Mouse (Mus musculus) thymus, adult 2 months (tissue): Measurements from ENCODE around the gene Selenoo. TPM values are rescaled to one million over a fixed set of nuclear protein-coding genes. Genes with fewer than 3 reads are reported as not detected.

ENCODE experiments used
- DNase-seq: peaks from one replicate; pipeline ENCODE4 v3.0.0; 2021
- H3K27ac ChIP-seq: fragments of 200-500 bp; 2 replicates; pipeline ENCODE4 v1.5.1; 2012; ENCODE audit warnings: low read length, control low read depth; ENCODE audit not compliant: control insufficient read depth, insufficient read depth
- H3K27me3 ChIP-seq: fragments of 200-500 bp; 2 replicates; pipeline ENCODE4 v1.6.1; 2012; ENCODE audit warnings: mild to moderate bottlenecking, low read length, moderate library complexity, mixed read lengths; ENCODE audit not compliant: control insufficient read depth, insufficient read depth
- H3K36me3 ChIP-seq: fragments of 200-500 bp; 2 replicates; pipeline ENCODE4 v1.6.1; 2012; ENCODE audit warnings: mild to moderate bottlenecking, low read length, moderate library complexity; ENCODE audit not compliant: control insufficient read depth, insufficient read depth
- H3K4me1 ChIP-seq: fragments of 200-500 bp; replicated peaks from 2 replicates; pipeline ENCODE4 v1.6.1; 2012; ENCODE audit warnings: low read length; ENCODE audit not compliant: control insufficient read depth, insufficient read depth
- H3K4me3 ChIP-seq: fragments of 200-500 bp; 2 replicates; pipeline ENCODE4 v1.5.1; 2012; ENCODE audit warnings: mild to moderate bottlenecking, low read length, control low read depth, moderate library complexity; ENCODE audit not compliant: control insufficient read depth, insufficient read depth
- CTCF ChIP-seq: fragments of 200-500 bp; IDR thresholded peaks from 2 replicates; pipeline ENCODE4 v1.5.1; 2012; ENCODE audit warnings: mild to moderate bottlenecking, control low read depth, low read length, moderate library complexity, borderline replicate concordance; ENCODE audit not compliant: control insufficient read depth, poor library complexity, insufficient read depth; ENCODE audit errors: extremely low read depth
- POLR2A ChIP-seq: fragments of 200-500 bp; IDR thresholded peaks from 2 replicates; pipeline ENCODE4 v1.6.1; 2012; ENCODE audit warnings: mild to moderate bottlenecking, low read length, control low read depth, moderate library complexity; ENCODE audit not compliant: control insufficient read depth, poor library complexity, insufficient read depth; ENCODE audit errors: extremely low read depth
- WGBS: fragments of 180-500 bp; shearing (Covaris S2); methylation state at CpG from one replicate; pipeline ENCODE4 v1.1.7; 2018; 5-methylcytosine and 5-hydroxymethylcytosine counted together
- polyA plus RNA-seq: library from polyadenylated mRNA; depleted of rRNA; stranded (reverse); fragments of >200 nt; gene quantifications from 2 replicates; pipeline ENCODE4 v1.2.3, GENCODE M21; 2012

Selenoo gene
- polyA plus RNA-seq, 1 experiment, result 62.4 TPM

DNA sequence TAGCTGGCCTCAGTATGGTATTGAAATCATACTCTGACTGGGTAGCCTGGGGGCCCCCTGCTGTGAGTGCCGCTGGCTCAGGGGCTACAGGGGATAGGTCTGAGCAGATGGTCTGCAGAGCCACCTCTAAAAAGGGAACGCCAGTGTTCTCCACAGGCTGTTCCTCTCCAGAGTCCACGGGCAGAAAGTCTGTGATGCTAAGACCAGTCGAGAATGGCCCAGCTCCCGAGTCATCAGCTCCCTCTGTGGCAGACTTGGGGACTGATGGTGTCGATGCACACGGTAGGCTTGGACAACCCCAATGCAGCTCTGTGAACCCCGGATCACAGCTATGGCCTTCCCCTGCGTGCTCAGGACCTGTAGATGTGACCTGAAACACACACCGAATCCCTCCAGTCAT, 15.0 kb downstream of the Selenoo start:
- H3K4me1 ChIP-seq, result no peaks in the 10 kb centered on the region
- no peaks in the 10 kb centered on the region for H3K27me3 ChIP-seq
- TF ChIP-seq CTCF (no peak), POLR2A (no peak)
- no peak for DNase-seq
- no peak overlapping the region for H3K4me3 ChIP-seq
- 95% methylated on average over 10 of the region's 10 CpGs for WGBS
- no peak overlapping the region for H3K27ac ChIP-seq
- peaks cover 59% of the 10 kb centered on the region for H3K36me3 ChIP-seq

DNA sequence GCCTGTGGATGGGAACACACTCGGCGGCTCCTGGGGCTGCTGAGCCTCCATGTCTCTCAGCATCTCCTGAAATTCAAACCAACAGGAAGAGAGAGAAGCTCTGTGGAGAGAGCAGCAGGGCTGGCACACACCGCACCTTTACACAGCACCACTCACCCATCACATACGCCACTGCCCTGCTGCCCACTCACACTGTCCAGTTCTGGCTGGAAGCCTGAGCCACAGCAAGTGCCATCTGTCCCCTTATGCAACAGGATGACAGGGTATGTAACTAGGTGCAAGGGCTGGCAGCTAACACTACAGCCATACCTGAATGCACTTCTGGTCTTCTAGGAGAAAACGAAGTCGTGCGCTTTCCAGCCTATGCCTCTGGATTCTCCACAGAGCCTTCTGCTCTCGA, 15.5 kb downstream of the Selenoo start:
- Histone ChIP-seq H3K4me1 (no peaks in the 10 kb centered on the region), H3K4me3 (no peak overlapping the region), H3K27me3 (no peaks in the 10 kb centered on the region), H3K36me3 (peaks cover 57% of the 10 kb centered on the region), H3K27ac (no peak overlapping the region)
- WGBS, result 95% methylated on average over 8 of the region's 8 CpGs
- no peak for DNase-seq
- TF ChIP-seq POLR2A, result no peak
- no peak for TF ChIP-seq CTCF

- WGBS, result 97% methylated on average over 13 of the region's 13 CpGs
Measured at GRCm38 (mm10) chr15:89106073-89106472, 17.2 kb downstream of the Selenoo start.

GRCm38 (mm10) chr15:89106976-89107375, 18.1 kb downstream of the Selenoo start:
- Histone ChIP-seq H3K36me3 (peaks cover 41% of the 10 kb centered on the region), H3K27ac (no peak overlapping the region), H3K27me3 (no peaks in the 10 kb centered on the region), H3K4me1 (no peaks in the 10 kb centered on the region), H3K4me3 (no peak overlapping the region)
- DNase-seq, result no peak
- WGBS, result 93% methylated on average over 1 of the region's 1 CpGs
- no peak for TF ChIP-seq POLR2A
- TF ChIP-seq CTCF, result no peak

More at GRCm38 (mm10) chr15:89106073-89106472, 17.2 kb downstream of the Selenoo start:
- Histone ChIP-seq H3K27me3 (no peaks in the 10 kb centered on the region), H3K4me3 (no peak overlapping the region), H3K36me3 (peaks cover 50% of the 10 kb centered on the region), H3K4me1 (no peaks in the 10 kb centered on the region), H3K27ac (no peak overlapping the region)
- TF ChIP-seq POLR2A (no peak), CTCF (no peak)
- no peak for DNase-seq

GRCm38 (mm10) chr15:89110147-89110546, 21.3 kb downstream of the Selenoo start:
- H3K27me3 ChIP-seq, result no peaks in the 10 kb centered on the region
- peaks cover 39% of the 10 kb centered on the region for H3K36me3 ChIP-seq
- H3K4me3 ChIP-seq, result no peak overlapping the region
- no peak for DNase-seq
- no peaks in the 10 kb centered on the region for H3K4me1 ChIP-seq
- H3K27ac ChIP-seq, result no peak overlapping the region
- 93% methylated on average over 9 of the region's 9 CpGs for WGBS
- no peak for TF ChIP-seq CTCF
- no peak for TF ChIP-seq POLR2A

- peak; percentile 39 for DNase-seq
- Histone ChIP-seq H3K27me3 (no peaks in the 10 kb centered on the region), H3K27ac (no peak overlapping the region), H3K36me3 (peaks cover 17% of the 10 kb centered on the region), H3K4me3 (no peak overlapping the region), H3K4me1 (peaks cover 12% of the 10 kb centered on the region)
- no peak for TF ChIP-seq POLR2A
- TF ChIP-seq CTCF, result no peak
Measured at GRCm38 (mm10) chr15:89118007-89118406, 29.1 kb downstream of the Selenoo start.
